Mouse (Mus musculus) small intestine, adult 2 months (tissue): ENCODE results near the gene Actn4.

Experiments
- CTCF ChIP-seq: fragments of 200-500 bp; IDR thresholded peaks from 2 replicates; pipeline ENCODE4 v1.5.1; 2012; ENCODE audit warnings: low read depth, mild to moderate bottlenecking, control low read depth, inconsistent platforms, low read length, moderate library complexity, mixed read lengths; ENCODE audit not compliant: insufficient replicate concordance, insufficient read length; ENCODE audit errors: extremely low read depth
- POLR2A ChIP-seq: fragments of 200-500 bp; IDR thresholded peaks from 2 replicates; pipeline ENCODE4 v1.6.1; 2012; ENCODE audit warnings: low read depth, mild to moderate bottlenecking, control low read depth, inconsistent platforms, low read length, moderate library complexity

- no peak for TF ChIP-seq POLR2A
- TF ChIP-seq CTCF = no peak
Measured at GRCm38 (mm10) chr7:28983141-28983564, 21.0 kb upstream of the Actn4 start.
